Mouse (Mus musculus): ENCODE measurements around the gene H2-M10.2. TPM values are rescaled to one million over a fixed set of nuclear protein-coding genes. Genes with fewer than 3 reads are reported as not detected.

Gene H2-M10.2
- total and polyA plus RNA-seq, 3 experiments: not detected

DNA sequence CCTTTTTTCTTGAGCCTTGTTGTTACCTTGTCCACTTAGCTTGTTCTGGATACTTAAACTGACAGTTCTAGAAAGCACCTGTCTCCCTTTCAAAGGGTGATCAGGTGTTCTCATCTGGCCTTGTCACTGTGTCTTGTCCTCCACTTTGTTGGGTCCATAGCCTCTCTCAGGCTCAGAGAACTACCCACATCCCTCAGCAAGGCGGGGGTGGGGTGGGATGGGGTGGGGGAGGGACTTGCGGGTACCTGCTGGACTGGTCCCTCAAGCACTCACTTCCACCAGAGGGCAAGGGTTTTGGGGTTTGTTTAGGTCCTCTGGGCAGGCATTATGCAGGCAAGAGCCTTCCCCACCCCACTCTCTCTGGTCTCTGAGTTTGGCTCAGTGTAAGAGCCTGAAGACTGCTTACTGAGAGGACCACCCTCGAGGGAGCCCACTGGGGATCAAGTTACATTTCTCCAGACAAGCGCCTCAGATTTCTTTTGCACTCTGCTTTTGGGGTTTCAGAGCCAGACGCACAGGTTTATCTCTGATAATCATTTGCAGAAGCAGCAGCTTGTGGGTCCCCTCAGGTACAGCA lies 45.6 kb downstream of the H2-M10.2 start:
- DNase-seq (ENCODE audit: low read depth, low spot score): no peak
- Histone ChIP-seq H3K27ac (ENCODE audit: control insufficient read depth, low read depth, low read length) (no peak overlapping the region), H3K4me1 (ENCODE audit: control insufficient read depth in 1 of 2, insufficient read depth in 2 of 2, low read length in 2 of 2) (no peaks in the 10 kb centered on the region; a peak in 1 of 4 replicates), H3K79me2 (ENCODE audit: control insufficient read depth, insufficient read depth, low read length, poor library complexity) (no peaks in the 10 kb centered on the region), H3K36me3 (ENCODE audit: control insufficient read depth in 1 of 2, insufficient read depth in 2 of 2, low read length in 2 of 2) (peaks cover 0 to 3% of the 10 kb centered on the region in 2 experiments; a peak in 1 of 4 replicates), H3K4me3 (ENCODE audit: control insufficient read depth in 1 of 2, insufficient read depth in 1 of 2, low read depth in 2 of 2, low read length in 2 of 2) (peak overlapping the region in 1 of 2 experiments; percentile 24; a peak in 2 of 4 replicates), H3K9me3 (replicated peaks; ENCODE audit: insufficient read depth, low read length) (no peaks in the 10 kb centered on the region), H3K9ac (ENCODE audit: control insufficient read depth, low read depth, low read length, poor library complexity, severe bottlenecking) (no peak overlapping the region), H3K27me3 (ENCODE audit: control insufficient read depth in 1 of 2, insufficient read depth in 2 of 2, low read length in 2 of 2) (peaks cover 13 to 21% of the 10 kb centered on the region in 2 experiments)
- TF ChIP-seq MYC (IDR thresholded peaks at IDR 0.05; ENCODE audit: low read depth, low read length): no peak
- no peak for TF ChIP-seq NRF1 (IDR thresholded peaks at IDR 0.05; ENCODE audit: insufficient read depth, low read depth, low read length, poor library complexity, severe bottlenecking)
- no peak for TF ChIP-seq ZKSCAN1 (IDR thresholded peaks at IDR 0.05; ENCODE audit: low read depth, low read length)
- no peak for TF ChIP-seq CHD2 (IDR thresholded peaks at IDR 0.05; ENCODE audit: low read length)
- no peak for TF ChIP-seq RAD21 (IDR thresholded peaks at IDR 0.05; ENCODE audit: low read depth, low read length)
- TF ChIP-seq CHD1 (IDR thresholded peaks at IDR 0.05; ENCODE audit: low read depth, low read length): no peak
- no peak for TF ChIP-seq POLR2A (IDR thresholded peaks at IDR 0.05; ENCODE audit: control insufficient read depth in 1 of 2, insufficient read depth in 1 of 2, low read depth in 1 of 2, low read length in 2 of 2, poor library complexity in 1 of 2)
- TF ChIP-seq USF1 (IDR thresholded peaks at IDR 0.05; ENCODE audit: low read depth, low read length): no peak
- TF ChIP-seq HCFC1 (IDR thresholded peaks at IDR 0.05; ENCODE audit: low read depth, low read length): no peak
- no peak for TF ChIP-seq SIN3A (IDR thresholded peaks at IDR 0.05; ENCODE audit: low read length)
- TF ChIP-seq ZMIZ1 (IDR thresholded peaks at IDR 0.05; ENCODE audit: low read depth, low read length): no peak
- TF ChIP-seq MAX (IDR thresholded peaks at IDR 0.05; ENCODE audit: low read length): no peak
- no peak for TF ChIP-seq MEF2A (IDR thresholded peaks at IDR 0.05; ENCODE audit: extremely low read depth, insufficient replicate concordance, low read depth, low read length, poor library complexity, severe bottlenecking)
- no peak for TF ChIP-seq TCF12 (IDR thresholded peaks at IDR 0.05; ENCODE audit: low read depth, low read length)
- no peak for TF ChIP-seq MAFK (IDR thresholded peaks at IDR 0.05; ENCODE audit: borderline replicate concordance, low read depth, low read length)
- TF ChIP-seq POLR2AphosphoS2 (IDR thresholded peaks at IDR 0.05; ENCODE audit: low read length): no peak
- TF ChIP-seq GATA1 (IDR thresholded peaks at IDR 0.05; ENCODE audit: low read depth, low read length): no peak
- TF ChIP-seq ZNF384 (IDR thresholded peaks at IDR 0.05; ENCODE audit: low read depth, low read length): no peak
- TF ChIP-seq SMC3 (IDR thresholded peaks at IDR 0.05; ENCODE audit: low read depth, low read length): no peak
- TF ChIP-seq MYB (IDR thresholded peaks at IDR 0.05; ENCODE audit: low read depth, low read length): no peak

DNA sequence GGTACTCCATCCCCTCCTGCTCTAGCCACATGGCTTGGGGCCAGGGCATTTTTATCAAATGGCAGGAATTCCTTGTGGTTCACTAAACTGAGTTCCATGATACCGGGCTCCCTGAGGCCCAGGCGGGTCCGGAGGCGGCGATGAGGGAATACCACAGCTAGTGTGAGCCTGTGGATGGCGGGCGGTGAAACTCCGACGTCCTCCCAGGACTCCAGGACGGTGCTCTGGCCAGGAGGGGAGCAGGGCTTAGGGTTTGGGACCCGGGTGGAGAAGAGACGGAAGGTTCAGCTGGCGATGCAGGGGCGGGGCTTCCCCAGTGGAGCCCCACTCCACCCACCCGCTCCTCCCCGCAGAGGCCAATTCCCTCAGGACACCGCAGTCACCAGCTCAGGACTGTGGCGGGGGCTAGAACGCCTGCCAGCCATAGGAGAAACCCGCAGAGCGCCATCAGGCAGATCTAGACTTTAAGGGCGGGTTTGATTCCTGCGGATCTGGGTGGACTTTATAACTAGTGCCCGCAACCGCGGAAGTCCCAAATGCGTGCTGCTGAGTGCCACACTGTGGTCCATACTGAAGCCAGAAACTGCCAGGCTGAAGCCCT lies 48.9 kb downstream of the H2-M10.2 start:
- H3K79me2 ChIP-seq (ENCODE audit: control insufficient read depth, insufficient read depth, low read length, poor library complexity): no peaks in the 10 kb centered on the region
- TF ChIP-seq ZMIZ1 (IDR thresholded peaks at IDR 0.05; ENCODE audit: low read depth, low read length) (no peak), USF2 (IDR thresholded peaks at IDR 0.05; ENCODE audit: borderline replicate concordance in 1 of 2, insufficient read depth in 1 of 2, low read depth in 1 of 2, low read length in 2 of 2) (no peak), E2F4 (IDR thresholded peaks at IDR 0.05; ENCODE audit: borderline replicate concordance, low read depth, low read length) (no peak), POLR2AphosphoS5 (IDR thresholded peaks at IDR 0.05; ENCODE audit: borderline replicate concordance, low read depth, low read length) (no peak), MAX (IDR thresholded peaks at IDR 0.05; ENCODE audit: low read length) (no peak), SIN3A (IDR thresholded peaks at IDR 0.05; ENCODE audit: low read length) (no peak), POLR2AphosphoS2 (IDR thresholded peaks at IDR 0.05; ENCODE audit: low read length) (no peak), JUND (IDR thresholded peaks at IDR 0.05; ENCODE audit: low read depth, low read length) (no peak), GATA1 (IDR thresholded peaks at IDR 0.05; ENCODE audit: low read depth, low read length) (no peak), RCOR1 (IDR thresholded peaks at IDR 0.05; ENCODE audit: low read depth, low read length) (no peak), TBP (IDR thresholded peaks at IDR 0.05; ENCODE audit: low read depth, low read length) (no peak), MXI1 (IDR thresholded peaks at IDR 0.05; ENCODE audit: low read depth, low read length) (no peak), USF1 (IDR thresholded peaks at IDR 0.05; ENCODE audit: low read depth, low read length) (no peak), NELFE (IDR thresholded peaks at IDR 0.05; ENCODE audit: low read depth, low read length) (no peak), POLR2A (IDR thresholded peaks at IDR 0.05; ENCODE audit: control insufficient read depth in 1 of 2, insufficient read depth in 1 of 2, low read depth in 1 of 2, low read length in 2 of 2, poor library complexity in 1 of 2) (no peak), RAD21 (IDR thresholded peaks at IDR 0.05; ENCODE audit: low read depth, low read length) (no peak), CHD2 (IDR thresholded peaks at IDR 0.05; ENCODE audit: low read length) (no peak)
- no peak for DNase-seq (ENCODE audit: low read depth, low spot score)
- H3K4me3 ChIP-seq (ENCODE audit: control insufficient read depth in 1 of 2, insufficient read depth in 1 of 2, low read depth in 2 of 2, low read length in 2 of 2): no peak overlapping the region
- peaks cover 19 to 22% of the 10 kb centered on the region in 2 experiments for H3K27me3 ChIP-seq (ENCODE audit: control insufficient read depth in 1 of 2, insufficient read depth in 2 of 2, low read length in 2 of 2)
- H3K36me3 ChIP-seq (ENCODE audit: control insufficient read depth in 1 of 2, insufficient read depth in 2 of 2, low read length in 2 of 2): peaks cover 0 to 3% of the 10 kb centered on the region in 2 experiments; a peak in 1 of 4 replicates
- no peak overlapping the region for H3K9ac ChIP-seq (ENCODE audit: control insufficient read depth, low read depth, low read length, poor library complexity, severe bottlenecking)
- H3K27ac ChIP-seq (ENCODE audit: control insufficient read depth, low read depth, low read length): no peak overlapping the region
- no peaks in the 10 kb centered on the region; a peak in 1 of 4 replicates for H3K4me1 ChIP-seq (ENCODE audit: control insufficient read depth in 1 of 2, insufficient read depth in 2 of 2, low read length in 2 of 2)
- H3K9me3 ChIP-seq (replicated peaks; ENCODE audit: insufficient read depth, low read length): no peaks in the 10 kb centered on the region
